Mouse (Mus musculus): ENCODE data around the gene Scn9a. TPM values are rescaled to one million over a fixed set of nuclear protein-coding genes. Genes with fewer than 3 reads are reported as not detected.
A peak's percentile ranks its signal among the peaks of the same experiment; 100 is the strongest.

Gene Scn9a
- polyA plus RNA-seq, 1 experiment, result 0.22 TPM

DNA sequence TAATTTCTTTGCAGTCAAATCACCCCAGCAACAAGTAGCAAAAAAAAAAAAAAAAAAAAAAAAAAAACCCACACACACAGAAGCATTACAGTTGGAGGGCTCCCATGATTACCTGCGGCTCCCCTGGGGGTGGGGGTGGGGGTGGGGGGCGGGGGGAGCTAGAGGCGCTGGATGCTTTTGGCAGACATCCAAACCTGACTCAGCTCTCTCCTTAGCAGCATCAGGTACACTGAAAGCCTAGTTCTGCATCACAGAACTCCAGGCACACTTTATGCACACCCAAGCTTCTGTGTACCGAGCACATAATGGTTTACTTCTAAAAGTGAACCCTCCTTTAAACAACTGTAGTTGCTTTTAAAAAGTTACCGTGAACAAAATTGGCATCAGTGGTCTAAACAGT, 2.0 kb downstream of the Scn9a start:
- H3ac ChIP-seq (ENCODE audit: control insufficient read depth, insufficient read length), result no peak overlapping the region
- H3K4me2 ChIP-seq (ENCODE audit: low read depth), result no peak overlapping the region
- no peak for TF ChIP-seq MYOD1 (IDR thresholded peaks at IDR 0.05; ENCODE audit: control insufficient read depth in 1 of 3, insufficient read length in 2 of 3, low read depth in 2 of 3)
- TF ChIP-seq POLR2AphosphoS2 (IDR thresholded peaks at IDR 0.05; ENCODE audit: insufficient read length, low read depth), result no peak
- no peak for TF ChIP-seq E2F4 (IDR thresholded peaks at IDR 0.05; ENCODE audit: insufficient read depth)
- no peak for TF ChIP-seq TCF3 (IDR thresholded peaks at IDR 0.05; ENCODE audit: insufficient read length, low read depth)
- no peak for TF ChIP-seq TCF12 (IDR thresholded peaks at IDR 0.05; ENCODE audit: insufficient read depth, poor library complexity, severe bottlenecking)
- no peak for TF ChIP-seq USF1 (IDR thresholded peaks at IDR 0.05; ENCODE audit: low read depth)
- TF ChIP-seq MYOG (IDR thresholded peaks at IDR 0.05; ENCODE audit: control insufficient read depth in 1 of 3, insufficient read depth in 1 of 3, insufficient read length in 2 of 3, low read depth in 2 of 3), result no peak
- no peak for TF ChIP-seq MAX (IDR thresholded peaks at IDR 0.05; ENCODE audit: low read depth)
- TF ChIP-seq POLR2A (IDR thresholded peaks at IDR 0.05; ENCODE audit: insufficient read length, low read depth), result no peak
- no peak for TF ChIP-seq REST (IDR thresholded peaks at IDR 0.05; ENCODE audit: insufficient read depth, insufficient read length)
- H3K4me3 ChIP-seq, result no peak overlapping the region
- H3K79me2 ChIP-seq (ENCODE audit: control insufficient read depth, insufficient read depth), result no peaks in the 10 kb centered on the region
- H3K36me3 ChIP-seq (ENCODE audit: control insufficient read depth, insufficient read depth), result no peaks in the 10 kb centered on the region
- no peaks in the 10 kb centered on the region for H3K27me3 ChIP-seq (ENCODE audit: control insufficient read depth, insufficient read depth, insufficient read length)

DNA sequence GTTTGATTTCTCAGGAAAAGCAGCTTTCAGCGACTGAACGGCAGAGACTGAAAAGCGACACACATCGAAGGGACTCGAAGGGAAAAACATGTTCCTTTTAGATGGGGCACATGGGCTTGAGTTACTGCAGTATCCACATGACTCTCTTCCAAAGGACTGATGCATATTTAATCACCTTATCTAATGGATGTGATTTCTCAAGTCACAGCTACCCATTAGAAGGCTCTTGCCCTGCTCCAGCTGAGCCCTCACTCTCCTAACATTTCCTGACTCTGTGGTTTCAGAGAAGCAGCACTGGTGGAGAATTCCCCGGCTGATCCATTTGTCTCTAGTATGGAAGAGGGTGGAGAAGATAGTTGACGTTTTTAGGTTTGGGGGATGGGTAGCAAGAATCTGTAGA, 23.7 kb downstream of the Scn9a start:
- Histone ChIP-seq H3K27me3 (ENCODE audit: control insufficient read depth, insufficient read depth, insufficient read length) (no peaks in the 10 kb centered on the region), H3K4me2 (ENCODE audit: low read depth) (no peak overlapping the region), H3ac (ENCODE audit: control insufficient read depth, insufficient read length) (no peak overlapping the region), H3K4me3 (no peak overlapping the region), H3K79me2 (ENCODE audit: control insufficient read depth, insufficient read depth) (no peaks in the 10 kb centered on the region), H3K36me3 (ENCODE audit: control insufficient read depth, insufficient read depth) (no peaks in the 10 kb centered on the region)
- no peak for TF ChIP-seq USF1 (IDR thresholded peaks at IDR 0.05; ENCODE audit: low read depth)
- TF ChIP-seq MAX (IDR thresholded peaks at IDR 0.05; ENCODE audit: low read depth), result no peak
- no peak for TF ChIP-seq TCF12 (IDR thresholded peaks at IDR 0.05; ENCODE audit: insufficient read depth, poor library complexity, severe bottlenecking)
- no peak for TF ChIP-seq E2F4 (IDR thresholded peaks at IDR 0.05; ENCODE audit: insufficient read depth)
- no peak for TF ChIP-seq SRF (IDR thresholded peaks at IDR 0.05; ENCODE audit: control insufficient read depth, insufficient read length, low read depth)
- TF ChIP-seq CEBPB (IDR thresholded peaks at IDR 0.05; ENCODE audit: insufficient read depth, poor library complexity, severe bottlenecking), result no peak
- TF ChIP-seq POLR2A (IDR thresholded peaks at IDR 0.05; ENCODE audit: insufficient read length, low read depth), result no peak
- no peak for TF ChIP-seq REST (IDR thresholded peaks at IDR 0.05; ENCODE audit: insufficient read depth, insufficient read length)
- TF ChIP-seq TCF3 (IDR thresholded peaks at IDR 0.05; ENCODE audit: insufficient read length, low read depth), result no peak
- TF ChIP-seq MYOD1 (IDR thresholded peaks at IDR 0.05; ENCODE audit: control insufficient read depth in 1 of 3, insufficient read length in 2 of 3, low read depth in 2 of 3), result no peak
- TF ChIP-seq MYOG (IDR thresholded peaks at IDR 0.05; ENCODE audit: control insufficient read depth in 1 of 3, insufficient read depth in 1 of 3, insufficient read length in 2 of 3, low read depth in 2 of 3), result no peak

DNA sequence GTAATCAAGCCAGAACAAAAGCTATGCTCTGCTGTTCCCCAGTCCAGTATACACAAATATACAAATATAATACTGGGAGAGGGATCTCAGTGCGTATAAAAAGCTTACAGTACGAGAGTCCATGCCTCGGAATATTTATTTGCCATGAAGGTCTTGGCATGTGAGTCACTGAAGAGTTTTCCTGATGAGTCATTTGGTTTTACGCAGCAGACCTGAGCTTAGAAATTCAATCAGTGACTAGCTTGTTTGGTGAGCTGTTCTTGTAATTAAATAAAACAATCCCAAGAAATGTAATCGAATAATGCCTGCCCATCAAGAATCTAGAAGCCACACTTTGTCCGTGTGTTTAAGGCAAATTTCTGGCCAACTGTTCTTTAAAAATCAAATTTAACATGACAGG, 37.4 kb downstream of the Scn9a start:
- Histone ChIP-seq H3K79me2 (ENCODE audit: control insufficient read depth, insufficient read depth) (no peaks in the 10 kb centered on the region), H3K4me3 (no peak overlapping the region), H3ac (ENCODE audit: control insufficient read depth, insufficient read length) (no peak overlapping the region), H3K4me2 (ENCODE audit: low read depth) (peak overlapping the region; percentile 76), H3K36me3 (ENCODE audit: control insufficient read depth, insufficient read depth) (no peaks in the 10 kb centered on the region), H3K27me3 (ENCODE audit: control insufficient read depth, insufficient read depth, insufficient read length) (no peaks in the 10 kb centered on the region)
- TF ChIP-seq REST (IDR thresholded peaks at IDR 0.05; ENCODE audit: insufficient read depth, insufficient read length) (no peak), MYOG (IDR thresholded peaks at IDR 0.05; ENCODE audit: control insufficient read depth in 1 of 3, insufficient read depth in 1 of 3, insufficient read length in 2 of 3, low read depth in 2 of 3) (no peak), USF1 (IDR thresholded peaks at IDR 0.05; ENCODE audit: low read depth) (no peak), POLR2A (IDR thresholded peaks at IDR 0.05; ENCODE audit: insufficient read length, low read depth) (no peak), TCF3 (IDR thresholded peaks at IDR 0.05; ENCODE audit: insufficient read length, low read depth) (no peak), MAX (IDR thresholded peaks at IDR 0.05; ENCODE audit: low read depth) (no peak)

DNA sequence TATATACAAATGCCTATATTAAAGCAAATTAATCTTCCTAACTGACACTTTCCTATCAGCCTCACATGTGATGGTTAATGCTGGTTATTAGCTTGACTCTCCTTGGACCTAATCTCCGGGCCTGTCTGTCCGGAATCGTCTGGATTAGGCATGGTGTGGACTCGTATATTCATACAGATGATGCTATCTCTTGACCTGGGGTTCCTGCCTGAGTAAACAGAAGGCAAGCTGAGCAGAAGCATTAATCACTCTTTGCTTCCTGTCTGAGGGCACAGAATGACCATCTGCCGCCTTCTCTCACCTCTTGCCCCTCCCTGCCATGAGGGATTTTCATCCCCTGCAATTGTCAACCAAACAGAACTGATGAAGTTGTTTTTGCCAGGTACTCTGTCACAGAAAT, 38.6 kb downstream of the Scn9a start:
- Histone ChIP-seq H3K27me3 (ENCODE audit: control insufficient read depth, insufficient read depth, insufficient read length) (no peaks in the 10 kb centered on the region), H3ac (ENCODE audit: control insufficient read depth, insufficient read length) (no peak overlapping the region), H3K4me3 (no peak overlapping the region), H3K79me2 (ENCODE audit: control insufficient read depth, insufficient read depth) (no peaks in the 10 kb centered on the region), H3K36me3 (ENCODE audit: control insufficient read depth, insufficient read depth) (no peaks in the 10 kb centered on the region), H3K4me2 (ENCODE audit: low read depth) (peak overlapping the region; percentile 76)
- peak in 1 of 3 experiments; percentile 40 for TF ChIP-seq MYOD1 (IDR thresholded peaks at IDR 0.05; ENCODE audit: control insufficient read depth in 1 of 3, insufficient read length in 2 of 3, low read depth in 2 of 3)
- TF ChIP-seq REST (IDR thresholded peaks at IDR 0.05; ENCODE audit: insufficient read depth, insufficient read length), result no peak
- no peak for TF ChIP-seq USF1 (IDR thresholded peaks at IDR 0.05; ENCODE audit: low read depth)

DNA sequence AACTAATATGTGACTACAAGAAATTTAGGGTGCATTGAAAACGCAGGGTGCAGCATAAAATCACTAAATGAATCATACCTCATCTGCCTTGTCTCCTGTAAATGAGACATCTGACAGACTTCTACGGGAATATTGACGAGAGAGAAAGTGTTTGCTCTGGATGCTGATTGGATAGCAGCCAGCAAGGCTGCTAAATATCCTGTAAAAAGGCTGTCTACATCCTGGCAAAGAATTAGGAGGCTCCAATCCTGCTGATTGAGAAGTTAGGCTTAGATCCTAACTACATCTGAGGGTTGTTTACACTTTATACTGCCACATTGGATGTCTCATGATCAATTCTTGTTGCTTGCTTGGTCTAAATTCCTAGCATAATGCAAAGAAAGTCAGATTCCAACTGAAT, 44.6 kb downstream of the Scn9a start:
- Histone ChIP-seq H3K4me3 (no peak overlapping the region), H3K4me2 (ENCODE audit: low read depth) (peak overlapping the region; percentile 1), H3K27me3 (ENCODE audit: control insufficient read depth, insufficient read depth, insufficient read length) (no peaks in the 10 kb centered on the region), H3K79me2 (ENCODE audit: control insufficient read depth, insufficient read depth) (no peaks in the 10 kb centered on the region), H3ac (ENCODE audit: control insufficient read depth, insufficient read length) (no peak overlapping the region), H3K36me3 (ENCODE audit: control insufficient read depth, insufficient read depth) (no peaks in the 10 kb centered on the region)
- TF ChIP-seq POLR2AphosphoS2 (IDR thresholded peaks at IDR 0.05; ENCODE audit: insufficient read length, low read depth) (no peak), POLR2A (IDR thresholded peaks at IDR 0.05; ENCODE audit: insufficient read length, low read depth) (no peak), MYOD1 (IDR thresholded peaks at IDR 0.05; ENCODE audit: control insufficient read depth in 1 of 3, insufficient read length in 2 of 3, low read depth in 2 of 3) (no peak), MYOG (IDR thresholded peaks at IDR 0.05; ENCODE audit: control insufficient read depth in 1 of 3, insufficient read depth in 1 of 3, insufficient read length in 2 of 3, low read depth in 2 of 3) (no peak), REST (IDR thresholded peaks at IDR 0.05; ENCODE audit: insufficient read depth, insufficient read length) (no peak)

Measured in myocyte (in vitro differentiated cells).